Mouse (Mus musculus) MEL (cell line): Measurements from ENCODE around the gene Ppfibp1. TPM values are rescaled to one million over a fixed set of nuclear protein-coding genes. Genes with fewer than 3 reads are reported as not detected.
A peak's percentile ranks its signal among the peaks of the same experiment; 100 is the strongest.

Source experiments
- DNase-seq: peaks from one replicate; pipeline ENCODE4 v3.0.0; 2011; ENCODE audit warnings: low read depth, low spot score
- H3K27ac ChIP-seq: 2 replicates; pipeline ENCODE4 v1.5.1; 2012; ENCODE audit warnings: low read depth, mild to moderate bottlenecking, control low read depth, low read length, moderate library complexity; ENCODE audit not compliant: control insufficient read depth
- H3K27me3 ChIP-seq, 2 experiments: fragments of 150-350 bp in 1 of 2; sonication (generic) in 1 of 2; 2 replicates each; pipeline ENCODE4 v1.6.1; 2012; ENCODE audit warnings: low read length in 2 of 2, mild to moderate bottlenecking in 2 of 2, improper control_type of control experiment in 1 of 2, moderate library complexity in 1 of 2; ENCODE audit not compliant: insufficient read depth in 2 of 2, control insufficient read depth in 1 of 2
- H3K36me3 ChIP-seq, 2 experiments: 2 replicates each; pipeline ENCODE4 v1.6.1; 2012 to 2014; ENCODE audit warnings: low read length in 2 of 2, improper control_type of control experiment in 1 of 2, inconsistent platforms in 1 of 2, mild to moderate bottlenecking in 1 of 2; ENCODE audit not compliant: insufficient read depth in 2 of 2, control insufficient read depth in 1 of 2
- H3K4me1 ChIP-seq, 2 experiments: fragments of 150-350 bp in 1 of 2; sonication (generic) in 1 of 2; 2 replicates each; pipeline ENCODE4 v1.6.1; 2012; ENCODE audit warnings: low read length in 2 of 2, improper control_type of control experiment in 1 of 2, mild to moderate bottlenecking in 1 of 2; ENCODE audit not compliant: insufficient read depth in 2 of 2, control insufficient read depth in 1 of 2
- H3K4me3 ChIP-seq, 2 experiments: fragments of 150-350 bp in 1 of 2; sonication (generic) in 1 of 2; 2 replicates each; pipeline ENCODE4 v1.5.1; 2012; ENCODE audit warnings: low read depth in 2 of 2, low read length in 2 of 2, mild to moderate bottlenecking in 2 of 2, moderate library complexity in 2 of 2, control low read depth in 1 of 2, improper control_type of control experiment in 1 of 2; ENCODE audit not compliant: control insufficient read depth in 1 of 2, insufficient read depth in 1 of 2
- H3K79me2 ChIP-seq: 2 replicates; pipeline ENCODE4 v1.6.1; 2012; ENCODE audit warnings: mild to moderate bottlenecking, low read length, moderate library complexity; ENCODE audit not compliant: control insufficient read depth, poor library complexity, insufficient read depth
- H3K9ac ChIP-seq: 2 replicates; pipeline ENCODE4 v1.6.1; 2012; ENCODE audit warnings: low read depth, mild to moderate bottlenecking, control low read depth, low read length, moderate library complexity; ENCODE audit not compliant: control insufficient read depth, poor library complexity, severe bottlenecking
- H3K9me3 ChIP-seq: fragments of 150-350 bp; sonication (generic); replicated peaks from 2 replicates; pipeline ENCODE4 v1.6.1; 2012; ENCODE audit warnings: mild to moderate bottlenecking, low read length, improper control_type of control experiment, moderate library complexity; ENCODE audit not compliant: insufficient read depth
- BHLHE40 ChIP-seq: IDR thresholded peaks from 2 replicates; pipeline ENCODE4 v1.6.1; 2012; ENCODE audit warnings: low read depth, mild to moderate bottlenecking, inconsistent platforms, low read length, improper control_type of control experiment, borderline replicate concordance
- CHD1 ChIP-seq: IDR thresholded peaks from 2 replicates; pipeline ENCODE4 v1.6.1; 2012; ENCODE audit warnings: low read depth, mild to moderate bottlenecking, inconsistent platforms, low read length, improper control_type of control experiment
- CHD2 ChIP-seq: IDR thresholded peaks from 2 replicates; pipeline ENCODE4 v1.6.1; 2011; ENCODE audit warnings: low read length, improper control_type of control experiment
- CTCF ChIP-seq, 3 experiments: IDR thresholded peaks in 2 of 3; conservative IDR thresholded peaks in 1 of 3; 2 replicates each; pipeline ENCODE4 v1.5.1; 2011 to 2012; ENCODE audit warnings: low read length in 3 of 3, low read depth in 2 of 3, mild to moderate bottlenecking in 2 of 3, improper control_type of control experiment in 1 of 3, inconsistent platforms in 1 of 3, mixed read lengths in 1 of 3, moderate library complexity in 1 of 3; ENCODE audit not compliant: control insufficient read depth in 1 of 3, insufficient read depth in 1 of 3, poor library complexity in 1 of 3, severe bottlenecking in 1 of 3
- E2F4 ChIP-seq: IDR thresholded peaks from 2 replicates; pipeline ENCODE4 v1.6.1; 2011; ENCODE audit warnings: low read depth, low read length, improper control_type of control experiment, borderline replicate concordance
- EP300 ChIP-seq, 2 experiments: IDR thresholded peaks; 2 replicates each; pipeline ENCODE4 v1.6.1; 2011; ENCODE audit warnings: improper control_type of control experiment in 2 of 2, low read length in 2 of 2, low read depth in 1 of 2, mild to moderate bottlenecking in 1 of 2
- HCFC1 ChIP-seq: IDR thresholded peaks from 2 replicates; pipeline ENCODE4 v1.6.1; 2012; ENCODE audit warnings: low read depth, mild to moderate bottlenecking, inconsistent platforms, low read length, improper control_type of control experiment, moderate library complexity
- KAT2A ChIP-seq: conservative IDR thresholded peaks from 2 replicates; pipeline ENCODE4 v1.6.1; 2012; ENCODE audit warnings: low read depth, low read length, improper control_type of control experiment, inconsistent platforms
- MAFK ChIP-seq: IDR thresholded peaks from 2 replicates; pipeline ENCODE4 v1.6.1; 2011; ENCODE audit warnings: low read depth, mild to moderate bottlenecking, low read length, improper control_type of control experiment, borderline replicate concordance
- MAX ChIP-seq: IDR thresholded peaks from 2 replicates; pipeline ENCODE4 v1.6.1; 2011; ENCODE audit warnings: low read length, improper control_type of control experiment
- MAZ ChIP-seq: IDR thresholded peaks from 2 replicates; pipeline ENCODE4 v1.6.1; 2012; ENCODE audit warnings: low read depth, mild to moderate bottlenecking, inconsistent platforms, low read length, improper control_type of control experiment
- MEF2A ChIP-seq: IDR thresholded peaks from 2 replicates; pipeline ENCODE4 v1.6.1; 2014; ENCODE audit warnings: low read depth, mild to moderate bottlenecking, inconsistent platforms, low read length, improper control_type of control experiment; ENCODE audit not compliant: poor library complexity, insufficient replicate concordance, severe bottlenecking; ENCODE audit errors: extremely low read depth
- MYB ChIP-seq: IDR thresholded peaks from 2 replicates; pipeline ENCODE4 v1.6.1; 2011; ENCODE audit warnings: mild to moderate bottlenecking, low read depth, low read length, improper control_type of control experiment
- MYC ChIP-seq: IDR thresholded peaks from 2 replicates; pipeline ENCODE4 v1.6.1; 2011; ENCODE audit warnings: low read depth, mild to moderate bottlenecking, low read length, improper control_type of control experiment, moderate library complexity
- SMC3 ChIP-seq: IDR thresholded peaks from 2 replicates; pipeline ENCODE4 v1.6.1; 2011; ENCODE audit warnings: low read depth, low read length, improper control_type of control experiment
- TCF12 ChIP-seq: IDR thresholded peaks from 2 replicates; pipeline ENCODE4 v1.6.1; 2014; ENCODE audit warnings: low read depth, mild to moderate bottlenecking, inconsistent platforms, low read length, improper control_type of control experiment, moderate library complexity
- USF1 ChIP-seq: IDR thresholded peaks from 2 replicates; pipeline ENCODE4 v1.6.1; 2014; ENCODE audit warnings: low read depth, mild to moderate bottlenecking, inconsistent platforms, low read length, improper control_type of control experiment, moderate library complexity
- ZC3H11A ChIP-seq: IDR thresholded peaks from 2 replicates; pipeline ENCODE4 v1.6.1; 2012; ENCODE audit warnings: low read depth, mild to moderate bottlenecking, inconsistent platforms, low read length, improper control_type of control experiment
- polyA plus RNA-seq, 2 experiments: library from polyadenylated mRNA; stranded (reverse) in 1 of 2; unstranded in 1 of 2; fragments of >175 nt in 1 of 2; fragments of >200 nt in 1 of 2; gene quantifications; 2 replicates each; pipeline versions ENCODE4 v1.2.1 to v1.2.4; 2012; ENCODE audit warnings: low replicate concordance in 2 of 2, low read depth in 1 of 2; ENCODE audit not compliant: insufficient read length in 2 of 2, insufficient read depth in 1 of 2, missing spikeins in 1 of 2
- total RNA-seq: library from RNA; depleted of rRNA; stranded (reverse); fragments of 300-350 nt; gene quantifications from 2 replicates; pipeline ENCODE4 v1.2.3, GENCODE M21; 2012

Gene Ppfibp1
- total and polyA plus RNA-seq, 3 experiments, result 12.2 to 14.6 TPM; not detected in 1

DNA sequence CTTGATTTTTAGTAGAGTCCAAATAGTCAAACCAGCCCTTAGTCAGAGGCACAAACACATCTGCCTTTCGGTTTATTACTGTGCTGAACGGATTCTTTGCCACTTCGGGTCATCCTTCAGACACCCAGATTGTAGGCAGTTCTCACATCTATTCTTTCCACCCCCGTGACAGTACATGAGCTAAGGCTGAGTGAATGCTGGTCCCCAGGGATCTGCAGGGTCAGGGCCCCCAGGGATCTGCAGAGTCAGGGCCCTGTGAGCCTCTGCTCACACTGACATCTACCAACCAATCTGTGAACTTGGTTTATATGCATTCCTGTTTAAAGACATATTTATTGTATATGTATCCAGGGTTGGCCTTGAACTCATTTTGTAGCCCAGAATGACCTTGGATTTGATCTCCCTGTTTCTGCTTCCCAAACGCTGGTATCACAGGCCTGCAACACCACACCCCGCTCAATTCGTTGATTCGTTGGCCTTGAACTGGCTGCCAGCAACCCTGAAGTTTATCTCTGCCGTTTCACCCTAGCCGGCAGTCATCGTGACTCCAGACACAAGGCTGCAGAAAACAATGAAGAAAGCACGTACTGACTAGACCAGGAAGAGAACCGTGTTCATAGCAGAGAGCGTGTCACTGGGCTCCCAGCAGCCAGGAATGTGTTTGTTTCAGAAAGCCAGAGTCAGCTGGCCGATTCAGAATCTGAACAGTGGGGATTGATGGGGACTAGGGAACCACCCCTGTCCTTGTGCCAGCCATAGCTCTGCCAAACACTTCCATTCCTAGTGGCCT lies 42.1 kb upstream of the Ppfibp1 start (continued):
- TF ChIP-seq CHD2 (no peak), MYB (peak; percentile 74), ZC3H11A (no peak), E2F4 (no peak), MEF2A (no peak), MYC (0 out of 2 replicates have a peak, but pooled peaks have one; percentile 32), HCFC1 (no peak; the same call in 1 of the 2 replicates), BHLHE40 (no peak), CHD1 (peak; percentile 13; the same call in 1 of the 2 replicates), CTCF (IDR thresholded peaks at IDR 0.05 in 2 of 3, conservative IDR thresholded peaks at IDR 0.05 in 1 of 3; ENCODE audit: control insufficient read depth in 1 of 3, insufficient read depth in 1 of 3, low read depth in 2 of 3, low read length in 3 of 3, poor library complexity in 1 of 3, severe bottlenecking in 1 of 3) (no peak), EP300 (IDR thresholded peaks at IDR 0.05; ENCODE audit: low read depth in 1 of 2, low read length in 2 of 2) (peak in 1 of 2 experiments; percentile 83)

DNA sequence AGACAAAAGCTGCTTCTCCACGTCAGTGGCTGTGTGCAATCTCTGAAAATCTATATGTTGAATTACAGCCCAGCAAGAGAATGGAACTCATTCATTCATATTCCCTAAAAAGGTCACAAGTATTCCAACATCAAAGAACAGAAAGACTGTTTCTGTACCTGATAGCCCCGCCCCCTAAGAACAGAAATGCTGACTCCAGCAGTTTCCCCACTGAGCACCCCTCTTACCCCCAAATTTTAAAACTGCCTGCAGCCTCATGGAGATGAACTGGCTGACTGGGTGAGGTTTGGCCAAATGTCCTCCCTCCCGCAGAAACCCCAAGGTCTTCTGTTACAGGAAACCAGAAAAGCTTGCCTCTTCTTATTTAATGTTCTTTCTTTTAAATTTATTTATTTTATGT lies 40.9 kb upstream of the Ppfibp1 start:
- no peak overlapping the region for H3K9ac ChIP-seq

DNA sequence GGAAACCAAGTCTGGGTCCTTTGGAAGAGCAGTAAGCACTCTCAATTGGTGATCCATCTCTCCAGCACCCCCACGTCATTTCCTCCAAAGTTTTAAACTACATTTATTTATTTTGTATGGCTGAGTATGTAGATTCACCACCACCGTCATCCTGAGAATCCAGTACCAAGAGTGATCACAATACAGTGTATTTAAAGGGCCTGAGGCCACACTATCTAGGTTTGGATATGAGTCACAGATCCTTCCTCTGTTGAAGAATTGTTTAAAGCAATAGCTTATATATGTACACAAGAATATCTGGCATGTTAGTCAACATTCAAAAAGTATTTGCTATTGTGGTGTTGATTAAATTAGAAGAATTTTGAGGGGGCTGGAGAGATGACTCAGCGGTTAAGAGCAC lies 40.0 kb upstream of the Ppfibp1 start:
- Histone ChIP-seq H3K9me3 (no peaks in the 10 kb centered on the region), H3K4me1 (peaks cover 30 to 51% of the 10 kb centered on the region in 2 experiments), H3K9ac (no peak overlapping the region), H3K36me3 (peaks cover 0 to 44% of the 10 kb centered on the region in 2 experiments; a peak in 2 of 4 replicates), H3K79me2 (no peaks in the 10 kb centered on the region)
- DNase-seq, result peak; percentile 34
- TF ChIP-seq SMC3, result no peak
- TF ChIP-seq MAFK, result no peak
- TF ChIP-seq MAX, result no peak
- TF ChIP-seq MAZ, result no peak
- TF ChIP-seq TCF12, result no peak
- TF ChIP-seq CHD1, result no peak
- no peak for TF ChIP-seq USF1
- no peak for TF ChIP-seq CTCF (IDR thresholded peaks at IDR 0.05 in 2 of 3, conservative IDR thresholded peaks at IDR 0.05 in 1 of 3; ENCODE audit: control insufficient read depth in 1 of 3, insufficient read depth in 1 of 3, low read depth in 2 of 3, low read length in 3 of 3, poor library complexity in 1 of 3, severe bottlenecking in 1 of 3)
- no peak for TF ChIP-seq CHD2
- TF ChIP-seq, all 39 proteins: peak for 0
- no peak overlapping the region for H3K4me3 ChIP-seq
- H3K27me3 ChIP-seq, result no peaks in the 10 kb centered on the region
- no peak overlapping the region for H3K27ac ChIP-seq

More for the DNA sequence above, 40.9 kb upstream of the Ppfibp1 start:
- DNase-seq, result no peak
- no peak overlapping the region for H3K4me3 ChIP-seq
- H3K27ac ChIP-seq, result peak overlapping the region; percentile 86; the same call in 1 of the 2 replicates
- H3K36me3 ChIP-seq, result peaks cover 0 to 36% of the 10 kb centered on the region in 2 experiments; a peak in 2 of 4 replicates
- TF ChIP-seq MAFK (peak; percentile 75), KAT2A (no peak)
- TF ChIP-seq, all 39 proteins: peak for 1
- H3K9me3 ChIP-seq, result no peaks in the 10 kb centered on the region
- H3K4me1 ChIP-seq, result peaks cover 32 to 49% of the 10 kb centered on the region in 2 experiments
- H3K79me2 ChIP-seq, result no peaks in the 10 kb centered on the region
- H3K27me3 ChIP-seq, result no peaks in the 10 kb centered on the region
